Mouse (Mus musculus): ENCODE data around the gene Vmn2r32. TPM values are rescaled to one million over a fixed set of nuclear protein-coding genes. Genes with fewer than 3 reads are reported as not detected.
"Not testable (repeated sequence)": the region's sequence is repeated elsewhere in the genome, so short reads cannot be mapped to it uniquely, and the experiment has no call there.

Vmn2r32 gene
- polyA plus RNA-seq (2016; fragmentation: Nextera tagmentation; extraction: Ambion mirVana): not detected in 2 replicates

DNA sequence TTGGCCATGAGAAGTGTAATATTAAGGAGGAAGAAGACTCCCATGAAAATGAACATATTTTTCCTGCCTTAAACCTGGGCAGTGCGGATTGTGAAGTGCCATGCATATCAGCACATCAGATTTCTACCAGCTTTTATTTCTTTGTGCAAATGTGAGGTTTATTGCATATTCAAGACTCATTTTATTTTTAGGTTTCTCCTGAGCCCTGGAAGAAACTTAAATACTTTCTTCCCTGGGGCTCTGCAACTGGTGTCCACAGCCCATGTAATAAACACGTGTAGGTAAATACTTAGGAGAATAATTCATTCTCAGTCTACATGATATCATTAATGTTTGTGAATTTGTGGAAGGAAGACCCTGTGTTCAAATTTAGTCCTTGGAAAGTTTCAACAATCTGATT is at the start of gene Vmn2r32:
Gene Vmn2r32, minus strand, starts transcription at position 101 of the 400 bp plus-strand sequence.
- H3K27me3 ChIP-seq; H3K27ac ChIP-seq; H3K9ac ChIP-seq (replicated peaks); H3K4me2 ChIP-seq; H3K36me3 ChIP-seq; H3K4me3 ChIP-seq (replicated peaks); ATAC-seq (ENCODE audit: insufficient number of reproducible peaks, insufficient read depth, low FRiP score, low TSS enrichment, low read depth); H3K4me1 ChIP-seq (replicated peaks); H3K9me3 ChIP-seq: not testable (repeated sequence)
- 58% methylated on average over 2 of the region's 2 CpGs for WGBS

Other genes starting within 250 kb of the Vmn2r32 start
- 0.93 and 1.5 TPM in 2 replicates for gene Vmn2r29, start 232.7 kb downstream of the Vmn2r32 start, polyA plus RNA-seq (2016; fragmentation: Nextera tagmentation; extraction: Ambion mirVana)
- 2.6 and 3.2 TPM in 2 replicates for gene Gm45844, start 201.7 kb downstream of the Vmn2r32 start, polyA plus RNA-seq (2016; fragmentation: Nextera tagmentation; extraction: Ambion mirVana)
- 36.2 and 38.7 TPM in 2 replicates for gene Clcn4, start 179.2 kb downstream of the Vmn2r32 start, polyA plus RNA-seq (2016; fragmentation: Nextera tagmentation; extraction: Ambion mirVana)
- gene Vmn2r30, start 142.4 kb downstream of the Vmn2r32 start, polyA plus RNA-seq (2016; fragmentation: Nextera tagmentation; extraction: Ambion mirVana): 0.04 TPM in 1 of 2 replicates, not detected in the other
- not detected in 2 replicates for gene Gm45783, start 105.4 kb downstream of the Vmn2r32 start, polyA plus RNA-seq (2016; fragmentation: Nextera tagmentation; extraction: Ambion mirVana)
- gene Vmn2r31, start 80.3 kb downstream of the Vmn2r32 start, polyA plus RNA-seq (2016; fragmentation: Nextera tagmentation; extraction: Ambion mirVana): not detected in 2 replicates
- not detected in 2 replicates for gene Vmn2r33, start 86.8 kb upstream of the Vmn2r32 start, polyA plus RNA-seq (2016; fragmentation: Nextera tagmentation; extraction: Ambion mirVana)
- not detected in 2 replicates for gene Vmn2r34, start 209.5 kb upstream of the Vmn2r32 start, polyA plus RNA-seq (2016; fragmentation: Nextera tagmentation; extraction: Ambion mirVana)

All from limb, embryonic 12.5 days (tissue).